Mouse (Mus musculus) intestine, embryonic 16.5 days (tissue): ENCODE results near the gene Gm45785. TPM values are rescaled to one million over a fixed set of nuclear protein-coding genes. Genes with fewer than 3 reads are reported as not detected.

Source experiments
- ATAC-seq: fragments of 200-750 bp; cut with Nextera tagmentation; 2 replicates; pipeline ENCODE4 v1.8.0; 2017; ENCODE audit warnings: moderate TSS enrichment, moderate library complexity
- H3K27ac ChIP-seq: fragments of 300-500 bp; sonication (generic); 2 replicates; pipeline ENCODE4 v1.5.1; 2014; ENCODE audit warnings: mild to moderate bottlenecking, low read length
- H3K27me3 ChIP-seq: fragments of 300-500 bp; sonication (generic); replicated peaks from 2 replicates; pipeline ENCODE4 v1.6.1; 2014; ENCODE audit warnings: low read length, control low read depth, mixed read lengths; ENCODE audit not compliant: control insufficient read depth, insufficient read depth
- H3K36me3 ChIP-seq: fragments of 300-500 bp; sonication (generic); 2 replicates; pipeline ENCODE4 v1.6.1; 2014; ENCODE audit warnings: low read length, control low read depth; ENCODE audit not compliant: control insufficient read depth, insufficient read depth
- H3K4me1 ChIP-seq: fragments of 300-500 bp; sonication (generic); 2 replicates; pipeline ENCODE4 v1.6.1; 2014; ENCODE audit warnings: low read length, control low read depth, mixed read lengths; ENCODE audit not compliant: control insufficient read depth, insufficient read depth
- H3K4me2 ChIP-seq: fragments of 300-500 bp; sonication (generic); 2 replicates; pipeline ENCODE4 v1.6.1; 2014; ENCODE audit warnings: low read depth, low read length, control low read depth
- H3K4me3 ChIP-seq: fragments of 300-500 bp; sonication (generic); 2 replicates; pipeline ENCODE4 v1.5.1; 2014; ENCODE audit warnings: mild to moderate bottlenecking, low read length
- H3K9ac ChIP-seq: fragments of 300-500 bp; sonication (generic); 2 replicates; pipeline ENCODE4 v1.6.1; 2014; ENCODE audit warnings: low read depth, low read length
- H3K9me3 ChIP-seq: fragments of 300-500 bp; sonication (generic); 2 replicates; pipeline ENCODE4 v1.6.1; 2016; ENCODE audit warnings: low read length, control low read depth; ENCODE audit not compliant: control insufficient read depth
- WGBS: fragments of 180-500 bp; shearing (Covaris S2); extraction: QIAGEN DNeasy Blood & Tissue Kit; methylation state at CpG from one replicate; pipeline ENCODE4 v1.1.7; 2014; 5-methylcytosine and 5-hydroxymethylcytosine counted together
- polyA plus RNA-seq: library from polyadenylated mRNA; unstranded; fragments of >200 nt; fragmentation: Nextera tagmentation; extraction: Ambion mirVana; gene quantifications from 2 replicates; pipeline ENCODE4 v1.2.1, GENCODE M21; 2015

The Gm45785 gene
- polyA plus RNA-seq, 1 experiment from 2014 or later = not detected

DNA sequence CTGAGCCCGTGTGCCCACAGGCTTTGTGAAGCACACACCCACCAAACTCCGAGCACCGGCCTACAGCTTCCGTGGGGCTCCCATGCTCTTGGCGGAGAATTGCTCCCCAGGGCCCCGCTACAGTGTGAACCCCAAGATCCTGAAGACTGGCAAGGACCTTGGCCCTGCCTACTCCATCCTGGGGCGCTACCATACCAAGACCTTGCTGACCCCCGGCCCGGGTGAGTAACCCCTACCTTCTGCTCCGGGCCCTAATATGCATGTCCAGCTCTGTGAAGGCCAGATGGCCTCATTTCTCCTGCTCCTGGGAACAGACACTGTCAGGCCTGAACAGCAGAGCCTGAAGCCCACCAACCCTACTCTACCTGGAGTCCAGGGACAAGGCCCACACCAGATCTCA, 7.5 kb downstream of the Gm45785 start:
- Histone ChIP-seq H3K36me3 (peaks cover 5% of the 10 kb centered on the region; the same call in 1 of the 2 replicates), H3K4me3 (no peak overlapping the region), H3K4me2 (no peak overlapping the region), H3K4me1 (no peaks in the 10 kb centered on the region), H3K27ac (no peak overlapping the region), H3K9ac (no peak overlapping the region), H3K27me3 (no peaks in the 10 kb centered on the region), H3K9me3 (no peaks in the 10 kb centered on the region)
- 96% methylated on average over 10 of the region's 10 CpGs for WGBS
- no peak for ATAC-seq

DNA sequence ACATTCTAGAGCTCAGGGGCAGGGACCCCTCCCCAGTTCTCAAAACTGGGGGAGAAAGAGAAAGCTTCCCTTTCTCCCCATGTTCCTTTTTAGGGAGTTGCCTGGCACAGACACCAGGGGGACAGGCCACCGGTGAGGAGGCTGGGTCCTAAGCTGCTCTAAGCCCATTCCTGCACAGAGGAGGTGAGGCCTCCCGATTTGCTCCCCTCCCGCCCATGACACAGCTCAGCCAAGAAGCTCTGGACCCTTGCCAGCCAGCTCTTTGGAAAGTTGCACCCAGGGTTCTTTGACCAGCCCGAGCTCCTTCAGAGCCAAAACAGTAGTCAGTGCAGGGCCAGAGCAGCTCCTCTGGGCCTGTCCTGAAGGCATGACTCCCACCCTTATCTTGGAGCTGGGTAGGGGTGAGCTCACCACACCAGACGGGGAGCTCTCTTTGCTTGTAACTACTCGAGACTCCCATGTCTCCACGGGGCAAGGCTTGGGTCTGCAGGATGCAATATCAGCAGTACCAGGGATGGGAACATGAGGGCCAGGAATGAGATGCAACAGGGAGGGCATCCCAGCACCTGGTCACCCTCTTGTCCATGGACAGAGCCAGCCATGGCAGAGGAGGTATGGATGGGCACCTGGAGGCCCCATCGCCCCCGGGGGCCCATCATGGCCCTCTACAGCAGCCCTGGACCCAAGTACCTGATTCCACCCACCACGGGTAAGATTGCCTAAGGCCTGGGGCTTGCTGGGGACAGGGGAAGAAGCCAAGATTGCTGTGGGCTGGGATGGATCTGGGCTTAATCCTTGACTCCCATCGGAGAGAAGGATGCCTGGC, 8.2 kb downstream of the Gm45785 start, which contains the start of gene Odf3:
TSS of gene Odf3 (plus strand) at position 51 of the 826 bp plus-strand sequence.
- Histone ChIP-seq H3K27me3 (no peaks in the 10 kb centered on the region), H3K27ac (no peak within 1 kb of the TSS), H3K4me3 (no peak within 1 kb of the TSS), H3K4me1 (no peaks in the 10 kb centered on the region), H3K9me3 (no peaks in the 10 kb centered on the region), H3K4me2 (no peak within 1 kb of the TSS), H3K9ac (0 out of 2 replicates have a peak within 1 kb of the TSS, but pooled peaks have one; percentile 2), H3K36me3 (peaks cover 4% of the 10 kb centered on the region; the same call in 1 of the 2 replicates)
- WGBS = 63% methylated on average over 11 of the region's 11 CpGs
- no peak; the same call in 1 of the 2 replicates for ATAC-seq

- 85% methylated on average over 10 of the region's 10 CpGs for WGBS
- H3K9me3 ChIP-seq = no peaks in the 10 kb centered on the region
- H3K4me3 ChIP-seq = no peak overlapping the region
- H3K4me2 ChIP-seq = no peak overlapping the region
- no peaks in the 10 kb centered on the region for H3K36me3 ChIP-seq
- no peak overlapping the region for H3K9ac ChIP-seq
- ATAC-seq = no peak
- no peaks in the 10 kb centered on the region for H3K27me3 ChIP-seq
- H3K27ac ChIP-seq = no peak overlapping the region
- H3K4me1 ChIP-seq = no peaks in the 10 kb centered on the region
Observed at GRCm38 (mm10) chr7:140846676-140847075, 9.5 kb downstream of the Gm45785 start.

DNA sequence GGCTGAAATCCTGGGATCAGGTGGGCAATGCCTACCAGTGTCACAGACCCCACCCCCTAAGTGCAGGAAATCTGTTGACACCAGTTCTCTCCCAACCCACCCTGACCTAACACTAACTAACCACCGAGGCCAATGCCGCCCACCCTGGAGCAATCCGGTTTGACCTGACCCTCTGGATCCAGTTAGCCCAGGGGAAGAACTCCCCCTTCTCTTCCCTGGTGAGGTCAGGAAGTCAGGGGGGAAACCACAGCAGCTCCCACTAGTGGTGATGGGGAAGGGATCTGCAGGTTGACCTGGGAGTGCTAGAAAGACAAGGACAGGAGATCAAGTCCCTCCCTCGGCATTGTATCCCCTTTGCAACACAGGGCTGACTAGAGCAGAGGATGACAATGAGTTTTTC, 10.4 kb downstream of the Gm45785 start:
- 56% methylated on average over 4 of the region's 4 CpGs for WGBS
- Histone ChIP-seq H3K27ac (no peak overlapping the region), H3K4me3 (no peak overlapping the region), H3K9me3 (no peaks in the 10 kb centered on the region), H3K9ac (no peak overlapping the region), H3K4me1 (no peaks in the 10 kb centered on the region), H3K36me3 (no peaks in the 10 kb centered on the region), H3K4me2 (no peak overlapping the region), H3K27me3 (no peaks in the 10 kb centered on the region)
- ATAC-seq = no peak

DNA sequence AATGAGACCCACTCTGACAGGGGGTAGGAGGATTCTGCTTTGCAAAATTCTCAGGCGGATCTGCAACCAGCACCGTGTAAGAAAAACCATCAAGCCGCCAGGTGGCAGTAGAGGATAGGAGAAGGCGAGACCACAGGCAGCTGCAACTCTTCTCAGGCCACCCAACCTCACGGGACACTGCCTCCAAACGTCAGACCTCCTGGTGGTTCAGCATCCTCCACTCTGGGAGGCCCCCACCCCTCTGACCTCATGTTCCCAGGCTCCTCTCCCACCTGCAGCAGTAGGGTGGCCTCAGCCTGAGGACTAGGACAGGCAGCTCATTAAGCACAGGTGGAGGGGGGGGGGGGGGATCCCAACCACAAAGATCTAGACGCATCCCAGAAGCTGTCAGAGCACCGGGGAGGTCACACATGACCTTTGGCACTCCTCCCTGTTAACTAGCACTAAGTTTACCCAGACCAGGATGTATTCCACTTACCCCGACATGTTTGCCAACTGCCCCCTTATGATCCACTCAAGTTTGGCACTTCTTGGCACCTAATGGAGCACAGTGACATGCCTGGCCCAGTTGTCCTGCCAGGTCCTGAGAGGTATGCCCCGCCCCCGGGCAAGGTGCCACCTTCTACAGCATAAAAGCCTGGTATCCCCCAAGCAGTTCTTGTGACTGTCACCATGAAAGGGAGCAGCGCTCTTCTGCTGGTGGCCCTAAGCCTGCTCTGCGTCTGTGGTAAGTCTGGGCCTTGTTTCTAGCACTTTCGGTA, 11.0 kb downstream of the Gm45785 start, which contains the start of gene Scgb1c1:
TSS of gene Scgb1c1 (plus strand) at position 643 of the 761 bp plus-strand sequence.
- peak; percentile 62 for ATAC-seq
- no peaks in the 10 kb centered on the region for H3K27me3 ChIP-seq
- no peak within 1 kb of the TSS for H3K4me3 ChIP-seq
- H3K9ac ChIP-seq = no peak within 1 kb of the TSS
- no peaks in the 10 kb centered on the region for H3K36me3 ChIP-seq
- no peak within 1 kb of the TSS for H3K4me2 ChIP-seq
- no peak within 1 kb of the TSS for H3K27ac ChIP-seq
- WGBS = 23% methylated on average over 14 of the region's 14 CpGs
- H3K9me3 ChIP-seq = no peaks in the 10 kb centered on the region
- no peaks in the 10 kb centered on the region for H3K4me1 ChIP-seq

DNA sequence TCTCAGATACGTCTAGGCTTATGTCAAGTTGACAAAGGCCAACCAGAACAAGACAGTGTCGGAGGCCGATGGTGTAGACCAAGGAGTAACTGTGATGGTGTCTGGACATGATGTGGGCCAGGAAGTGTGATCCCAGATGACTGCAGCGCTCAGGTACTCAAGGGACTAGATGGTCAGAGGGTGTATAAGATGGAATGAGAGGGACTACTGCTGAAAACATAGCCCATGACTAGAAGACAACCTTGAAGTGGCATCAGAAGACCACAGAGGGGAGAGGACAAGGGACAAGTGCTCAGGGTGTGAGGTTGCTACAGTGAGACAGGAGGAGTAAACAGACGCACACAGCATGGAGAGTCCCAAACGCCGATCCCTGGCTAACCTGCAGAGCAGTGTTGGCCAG, 12.3 kb downstream of the Gm45785 start:
- Histone ChIP-seq H3K36me3 (no peaks in the 10 kb centered on the region), H3K4me3 (no peak overlapping the region), H3K27ac (no peak overlapping the region), H3K27me3 (no peaks in the 10 kb centered on the region), H3K9me3 (no peaks in the 10 kb centered on the region), H3K9ac (no peak overlapping the region), H3K4me2 (no peak overlapping the region), H3K4me1 (no peaks in the 10 kb centered on the region)
- ATAC-seq = no peak
- 71% methylated on average over 7 of the region's 7 CpGs for WGBS

DNA sequence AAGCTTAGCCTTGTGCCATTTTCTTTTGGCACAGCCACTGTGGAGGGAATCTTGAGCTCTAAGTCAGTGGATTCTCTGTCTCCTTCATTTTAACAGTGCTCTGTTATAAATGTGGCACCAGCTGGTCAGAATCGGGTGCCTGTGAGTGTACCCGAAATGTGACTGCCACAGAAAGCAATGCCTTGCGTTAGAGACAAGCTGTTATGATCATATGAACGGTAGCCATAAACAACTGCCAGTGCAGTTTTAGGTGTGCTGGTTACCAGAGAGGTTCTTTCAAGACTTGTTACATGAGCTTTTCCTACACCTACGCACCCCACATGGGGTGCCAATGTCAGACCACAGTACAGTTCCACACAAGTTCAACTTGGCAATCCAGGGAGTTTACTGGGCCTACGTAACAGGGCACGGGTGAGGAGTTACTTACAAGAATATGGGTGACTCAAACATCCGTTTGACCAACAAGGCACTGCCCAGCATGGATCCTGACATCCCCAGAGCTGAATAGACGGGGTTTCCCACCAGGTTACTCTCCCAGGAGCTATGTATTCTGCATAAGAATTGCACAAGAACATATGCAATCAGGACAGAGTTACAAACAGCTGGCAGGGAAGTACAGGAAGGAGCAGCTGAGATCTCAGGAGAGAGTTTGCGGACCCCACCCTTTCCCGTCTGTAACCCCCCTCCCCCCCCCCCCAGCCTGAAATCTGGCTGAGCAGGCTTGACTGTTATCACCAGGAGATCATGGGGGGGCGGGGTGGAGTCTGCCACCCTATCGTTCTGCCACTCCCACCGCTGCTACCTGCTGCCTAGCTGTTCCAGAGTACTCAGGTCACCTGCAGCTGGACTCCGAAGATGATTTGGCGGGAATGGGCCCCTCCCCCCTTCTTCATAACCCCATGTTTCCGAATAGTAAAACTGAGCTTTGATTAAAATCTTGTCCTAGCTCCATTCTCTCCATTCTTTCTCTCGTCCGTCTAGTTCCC, 15.1 kb downstream of the Gm45785 start:
- H3K4me3 ChIP-seq = no peak overlapping the region
- H3K36me3 ChIP-seq = no peaks in the 10 kb centered on the region
- no peaks in the 10 kb centered on the region for H3K27me3 ChIP-seq
- H3K9ac ChIP-seq = no peak overlapping the region
- no peaks in the 10 kb centered on the region for H3K9me3 ChIP-seq
- 35% methylated on average over 19 of the region's 19 CpGs for WGBS
- ATAC-seq = peak; percentile 59
- no peaks in the 10 kb centered on the region for H3K4me1 ChIP-seq
- no peak overlapping the region for H3K27ac ChIP-seq
- no peak overlapping the region for H3K4me2 ChIP-seq

GRCm38 (mm10) chr7:140839556-140839955, 16.6 kb downstream of the Gm45785 start:
- no peak overlapping the region for H3K4me2 ChIP-seq
- ATAC-seq = no peak
- no peak overlapping the region for H3K4me3 ChIP-seq
- H3K9ac ChIP-seq = no peak overlapping the region
- 65% methylated on average over 5 of the region's 5 CpGs for WGBS
- no peaks in the 10 kb centered on the region for H3K27me3 ChIP-seq
- no peaks in the 10 kb centered on the region for H3K9me3 ChIP-seq
- no peaks in the 10 kb centered on the region for H3K4me1 ChIP-seq
- H3K36me3 ChIP-seq = no peaks in the 10 kb centered on the region
- H3K27ac ChIP-seq = no peak overlapping the region
